8 mouse cellular contexts compared by ENCODE assay signal in the genomic region with DNA sequence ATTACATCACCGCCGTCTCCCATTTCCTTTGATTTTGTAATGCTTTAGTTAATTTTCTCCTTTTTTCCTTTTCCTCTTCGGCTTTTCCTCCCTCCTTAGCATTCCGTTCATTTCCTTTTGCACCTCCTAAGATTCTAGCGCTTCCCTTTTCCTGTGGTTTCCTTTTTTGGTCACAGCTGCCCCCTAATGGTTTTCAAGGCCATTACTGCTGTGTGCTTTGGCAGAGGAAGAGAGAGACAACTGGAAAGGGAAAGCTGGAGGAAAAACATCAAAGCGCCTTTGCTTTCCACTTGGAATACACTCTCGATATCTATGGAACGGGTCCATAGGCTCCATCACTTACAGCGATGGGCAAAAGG. TPM values are rescaled to one million over a fixed set of nuclear protein-coding genes. Genes with fewer than 3 reads are reported as not detected.
DNase-seq lines count a peak whose midpoint lies in the region; ATAC-seq lines count a peak whose summit lies in the region.

No protein-coding gene starts in this region.

- no peaks in the 10 kb centered on the region for H3K9me3 ChIP-seq in embryonic facial prominence, embryonic 15.5 days (replicated peaks)
- no peaks in the 10 kb centered on the region for H3K9me3 ChIP-seq in intestine, embryonic 15.5 days

- H3K27me3 ChIP-seq in embryonic facial prominence, embryonic 15.5 days = 0 out of 2 replicates have a peak, but pooled peaks cover 6% of the 10 kb centered on the region
- no peaks in the 10 kb centered on the region for H3K27me3 ChIP-seq in intestine, embryonic 15.5 days (replicated peaks)

- H3K4me1 ChIP-seq in embryonic facial prominence, embryonic 15.5 days = peaks cover 14% of the 10 kb centered on the region
- peaks cover 16% of the 10 kb centered on the region for H3K4me1 ChIP-seq in intestine, embryonic 15.5 days (replicated peaks)

- H3K27ac ChIP-seq in embryonic facial prominence, embryonic 15.5 days (replicated peaks) = no peak overlapping the region
- H3K27ac ChIP-seq in intestine, embryonic 15.5 days = no peak overlapping the region

- ATAC-seq in embryonic facial prominence, embryonic 15.5 days (ENCODE audit: insufficient number of reproducible peaks, low FRiP score, low TSS enrichment, low read depth) = no peak
- peak; percentile 56; the same call in 1 of the 2 replicates for ATAC-seq in intestine, embryonic 15.5 days

- 0 out of 2 replicates have a peak overlapping the region, but pooled peaks have one; percentile 11 for H3K4me2 ChIP-seq in embryonic facial prominence, embryonic 15.5 days (replicated peaks)
- H3K4me2 ChIP-seq in intestine, embryonic 15.5 days (replicated peaks) = peak overlapping the region; percentile 40

- no peak overlapping the region; the same call in 1 of the 2 replicates for H3K4me3 ChIP-seq in embryonic facial prominence, embryonic 15.5 days (replicated peaks)
- H3K4me3 ChIP-seq in intestine, embryonic 15.5 days (replicated peaks) = no peak overlapping the region

- peak; percentile 71 to 78 for DNase-seq in right cerebral cortex, postnatal 10 days (ENCODE audit: low spot score in 2 of 2)
- no peak for DNase-seq in right cerebral cortex, adult 18-20 months
- peak; percentile 73 for DNase-seq in lung, postnatal 25 days (ENCODE audit: low spot score)
- no peak for DNase-seq in spleen, postnatal 4 days (ENCODE audit: low spot score in 2 of 2)
- no peak for DNase-seq in urinary bladder, postnatal 36 days (ENCODE audit: low spot score in 2 of 2)
- no peak for DNase-seq in gastrocnemius, adult 8-10 months (ENCODE audit: low spot score in 2 of 2)

- 8% methylated on average over 9 of the region's 9 CpGs for WGBS in embryonic facial prominence, embryonic 15.5 days
- WGBS in intestine, embryonic 15.5 days = 15% methylated on average over 9 of the region's 9 CpGs

- no peak overlapping the region for H3K9ac ChIP-seq in embryonic facial prominence, embryonic 15.5 days
- H3K9ac ChIP-seq in intestine, embryonic 15.5 days = no peak overlapping the region

- no peaks in the 10 kb centered on the region for H3K36me3 ChIP-seq in embryonic facial prominence, embryonic 15.5 days
- H3K36me3 ChIP-seq in intestine, embryonic 15.5 days = no peaks in the 10 kb centered on the region

RNA-seq across cellular contexts. Expression of gene Nrp2, which starts 6.1 kb away (rescaled TPM):
- polyA plus RNA-seq in embryonic facial prominence, embryonic 15.5 days (2015; fragmentation: Nextera tagmentation; extraction: Ambion mirVana) = 49.9 and 50.0 TPM in 2 replicates
- 28.3 and 31.1 TPM in 2 replicates for polyA plus RNA-seq in intestine, embryonic 15.5 days (2015; fragmentation: Nextera tagmentation; extraction: Ambion mirVana)
- 1 to 10 TPM; 3.3 to 4.3 (median 4.1) TPM for total RNA-seq in gastrocnemius, adult 8-10 months (2022)

Comparison
In these comparisons a context has a peak if more than half of its experiments do, and no peak if none do; other contexts are left out.
1. DNase-seq: peak in right cerebral cortex, postnatal 10 days (2 of 2) and lung, postnatal 25 days (single experiment); none in right cerebral cortex, adult 18-20 months (single experiment), spleen, postnatal 4 days (0 of 2), urinary bladder, postnatal 36 days (0 of 2) and gastrocnemius, adult 8-10 months (0 of 2).